Mouse (Mus musculus) lung, embryonic 16.5 days (tissue): ENCODE measurements around the gene Stat2. TPM values are rescaled to one million over a fixed set of nuclear protein-coding genes. Genes with fewer than 3 reads are reported as not detected.

Experiments used
- ATAC-seq: fragments of 200-750 bp; cut with Nextera tagmentation; 2 replicates; pipeline ENCODE4 v1.8.0; 2017; ENCODE audit warnings: low read depth, mild to moderate bottlenecking, moderate library complexity
- H3K27ac ChIP-seq: fragments of 300-500 bp; sonication (generic); 2 replicates; pipeline ENCODE4 v1.5.1; 2014; ENCODE audit warnings: mild to moderate bottlenecking, control low read depth, low read length
- H3K27me3 ChIP-seq: fragments of 300-500 bp; sonication (generic); 2 replicates; pipeline ENCODE4 v1.6.1; 2014; ENCODE audit warnings: low read depth, low read length, mixed read lengths; ENCODE audit not compliant: control insufficient read depth, insufficient read depth
- H3K36me3 ChIP-seq: fragments of 300-500 bp; sonication (generic); 2 replicates; pipeline ENCODE4 v1.6.1; 2014; ENCODE audit warnings: low read length; ENCODE audit not compliant: control insufficient read depth, insufficient read depth
- H3K4me1 ChIP-seq: fragments of 300-500 bp; sonication (generic); replicated peaks from 2 replicates; pipeline ENCODE4 v1.6.1; 2014; ENCODE audit warnings: low read length, mixed read lengths; ENCODE audit not compliant: control insufficient read depth, insufficient read depth
- H3K4me2 ChIP-seq: fragments of 300-500 bp; sonication (generic); 2 replicates; pipeline ENCODE4 v1.6.1; 2014; ENCODE audit warnings: low read depth, low read length, control low read depth
- H3K4me3 ChIP-seq: fragments of 300-500 bp; sonication (generic); 2 replicates; pipeline ENCODE4 v1.5.1; 2014; ENCODE audit warnings: mild to moderate bottlenecking, low read length, control low read depth
- H3K9ac ChIP-seq: fragments of 300-500 bp; sonication (generic); 2 replicates; pipeline ENCODE4 v1.6.1; 2014; ENCODE audit warnings: low read length, control low read depth
- H3K9me3 ChIP-seq: fragments of 300-500 bp; sonication (generic); 2 replicates; pipeline ENCODE4 v1.6.1; 2016; ENCODE audit warnings: low read length; ENCODE audit not compliant: control insufficient read depth
- WGBS: fragments of 180-500 bp; shearing (Covaris S2); extraction: QIAGEN DNeasy Blood & Tissue Kit; methylation state at CpG from one replicate; pipeline ENCODE4 v1.1.7; 2014; 5-methylcytosine and 5-hydroxymethylcytosine counted together
- polyA plus RNA-seq: library from polyadenylated mRNA; unstranded; fragments of >200 nt; fragmentation: Nextera tagmentation; extraction: Ambion mirVana; gene quantifications from 2 replicates; pipeline ENCODE4 v1.2.1, GENCODE M21; 2015

The Stat2 gene
- polyA plus RNA-seq, 1 experiment from 2014 or later: 13.1 TPM

- peak; percentile 58 for ATAC-seq
- Histone ChIP-seq H3K4me2 (peak overlapping the region; percentile 67), H3K36me3 (no peaks in the 10 kb centered on the region), H3K9me3 (no peaks in the 10 kb centered on the region), H3K27ac (peak overlapping the region; percentile 97), H3K9ac (peak overlapping the region; percentile 90), H3K4me3 (peak overlapping the region; percentile 83), H3K4me1 (peaks cover 7% of the 10 kb centered on the region), H3K27me3 (no peaks in the 10 kb centered on the region)
- under 1% methylated on average over 14 of the region's 14 CpGs for WGBS
These were observed 37.9 kb upstream of the Stat2 start for GRCm38 (mm10) chr10:128232420-128232985.

GRCm38 (mm10) chr10:128236321-128236720 lies 34.0 kb upstream of the Stat2 start:
- peaks cover 5% of the 10 kb centered on the region for H3K4me1 ChIP-seq
- no peak overlapping the region for H3K27ac ChIP-seq
- no peak overlapping the region for H3K4me3 ChIP-seq
- H3K36me3 ChIP-seq: peaks cover 11% of the 10 kb centered on the region
- H3K27me3 ChIP-seq: no peaks in the 10 kb centered on the region
- no peak for ATAC-seq
- WGBS: 72% methylated on average over 4 of the region's 4 CpGs
- H3K9ac ChIP-seq: no peak overlapping the region
- H3K9me3 ChIP-seq: no peaks in the 10 kb centered on the region
- no peak overlapping the region for H3K4me2 ChIP-seq

- no peak for ATAC-seq
- no peaks in the 10 kb centered on the region for H3K9me3 ChIP-seq
- H3K27me3 ChIP-seq: no peaks in the 10 kb centered on the region
- WGBS: 80% methylated on average over 15 of the region's 15 CpGs
- no peak overlapping the region for H3K4me3 ChIP-seq
- H3K9ac ChIP-seq: no peak overlapping the region
- no peak overlapping the region for H3K27ac ChIP-seq
- H3K4me1 ChIP-seq: peaks cover 2% of the 10 kb centered on the region
- H3K4me2 ChIP-seq: no peak overlapping the region
- H3K36me3 ChIP-seq: peaks cover 19% of the 10 kb centered on the region
These were observed 32.4 kb upstream of the Stat2 start for GRCm38 (mm10) chr10:128237807-128238480.

GRCm38 (mm10) chr10:128239140-128239539 lies 31.2 kb upstream of the Stat2 start:
- Histone ChIP-seq H3K9me3 (no peaks in the 10 kb centered on the region), H3K4me3 (no peak overlapping the region), H3K4me2 (no peak overlapping the region), H3K27ac (no peak overlapping the region), H3K4me1 (peaks cover 2% of the 10 kb centered on the region), H3K27me3 (no peaks in the 10 kb centered on the region), H3K9ac (no peak overlapping the region), H3K36me3 (peaks cover 22% of the 10 kb centered on the region)
- ATAC-seq: no peak
- WGBS: 90% methylated on average over 4 of the region's 4 CpGs

GRCm38 (mm10) chr10:128240131-128240530 lies 30.2 kb upstream of the Stat2 start:
- 79% methylated on average over 18 of the region's 18 CpGs for WGBS

GRCm38 (mm10) chr10:128243252-128243651 lies 27.1 kb upstream of the Stat2 start:
- 80% methylated on average over 8 of the region's 8 CpGs for WGBS
- no peaks in the 10 kb centered on the region for H3K27me3 ChIP-seq
- H3K9ac ChIP-seq: no peak overlapping the region
- no peak overlapping the region for H3K27ac ChIP-seq
- no peak for ATAC-seq
- H3K9me3 ChIP-seq: no peaks in the 10 kb centered on the region
- H3K4me3 ChIP-seq: no peak overlapping the region
- H3K36me3 ChIP-seq: peaks cover 45% of the 10 kb centered on the region
- no peaks in the 10 kb centered on the region for H3K4me1 ChIP-seq
- no peak overlapping the region for H3K4me2 ChIP-seq

More at GRCm38 (mm10) chr10:128240131-128240530, 30.2 kb upstream of the Stat2 start:
- peaks cover 30% of the 10 kb centered on the region for H3K36me3 ChIP-seq
- H3K27me3 ChIP-seq: no peaks in the 10 kb centered on the region
- no peak overlapping the region for H3K4me2 ChIP-seq
- no peaks in the 10 kb centered on the region for H3K9me3 ChIP-seq
- H3K9ac ChIP-seq: no peak overlapping the region
- H3K4me3 ChIP-seq: no peak overlapping the region
- ATAC-seq: no peak
- no peak overlapping the region for H3K27ac ChIP-seq
- peaks cover 2% of the 10 kb centered on the region for H3K4me1 ChIP-seq

- Histone ChIP-seq H3K4me2 (no peak overlapping the region), H3K27me3 (no peaks in the 10 kb centered on the region), H3K9ac (no peak overlapping the region), H3K4me3 (no peak overlapping the region), H3K36me3 (peaks cover 49% of the 10 kb centered on the region), H3K27ac (no peak overlapping the region), H3K9me3 (no peaks in the 10 kb centered on the region), H3K4me1 (no peaks in the 10 kb centered on the region)
- 91% methylated on average over 15 of the region's 15 CpGs for WGBS
- ATAC-seq: no peak
These were observed 26.2 kb upstream of the Stat2 start for GRCm38 (mm10) chr10:128244121-128244520.

- Histone ChIP-seq H3K4me1 (no peaks in the 10 kb centered on the region), H3K36me3 (peaks cover 60% of the 10 kb centered on the region), H3K4me2 (peak overlapping the region; percentile 33), H3K9ac (no peak overlapping the region), H3K27me3 (no peaks in the 10 kb centered on the region), H3K27ac (peak overlapping the region; percentile 88), H3K4me3 (peak overlapping the region; percentile 7), H3K9me3 (no peaks in the 10 kb centered on the region)
- peak; percentile 81 for ATAC-seq
- WGBS: 70% methylated on average over 17 of the region's 17 CpGs
These were observed 23.2 kb upstream of the Stat2 start for GRCm38 (mm10) chr10:128247020-128247732.

GRCm38 (mm10) chr10:128250565-128250964 lies 19.8 kb upstream of the Stat2 start:
- Histone ChIP-seq H3K4me3 (no peak overlapping the region), H3K4me1 (no peaks in the 10 kb centered on the region), H3K27ac (no peak overlapping the region), H3K27me3 (no peaks in the 10 kb centered on the region), H3K4me2 (no peak overlapping the region), H3K9ac (no peak overlapping the region), H3K9me3 (no peaks in the 10 kb centered on the region), H3K36me3 (peaks cover 45% of the 10 kb centered on the region)
- WGBS: 85% methylated on average over 13 of the region's 13 CpGs
- no peak for ATAC-seq
